8 mouse cellular contexts compared by ENCODE assay signal in the genomic region with DNA sequence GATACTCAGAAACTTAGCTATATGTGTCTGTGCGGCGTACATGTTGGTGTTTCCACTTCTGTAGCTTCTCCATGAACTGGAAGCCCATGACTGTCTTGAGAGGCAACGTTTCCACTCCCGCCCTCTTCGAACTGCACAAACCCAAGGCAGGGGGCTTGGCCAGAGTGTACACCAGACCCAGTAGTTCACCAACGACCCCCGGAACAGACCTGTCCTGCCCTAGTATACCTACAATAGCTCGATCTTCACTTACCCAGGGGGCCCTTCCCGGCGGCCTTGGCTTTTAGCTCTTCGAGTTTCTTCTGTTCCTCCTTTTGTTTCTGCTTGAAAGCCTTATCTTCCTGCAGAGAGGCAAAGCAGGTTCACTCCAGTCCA. TPM values are rescaled to one million over a fixed set of nuclear protein-coding genes. Genes with fewer than 3 reads are reported as not detected.
DNase-seq lines count a peak whose midpoint lies in the region; ATAC-seq and TF ChIP-seq lines count a peak whose summit lies in the region.

No protein-coding gene starts in this region.

- WGBS in heart, embryonic 15.5 days, result 4% methylated on average over 11 of the region's 11 CpGs
- WGBS in hindbrain, embryonic 12.5 days, result 7% methylated on average over 11 of the region's 11 CpGs
- 5% methylated on average over 11 of the region's 11 CpGs for WGBS in midbrain, embryonic 12.5 days

- intact Hi-C loops in heart, postnatal 25 days (cut with DNase I), result no loop called here
- intact Hi-C loops in left cerebral cortex, postnatal 14 days (cut with DNase I), result loop anchor here (10.0 kb wide), 1 partner anchor 783 kb away; no protein-coding TSS in a partner anchor

- no peak for DNase-seq in heart, postnatal 25 days (ENCODE audit: low spot score)
- peak; percentile 49 for DNase-seq in MEL (ENCODE audit: low read depth, low spot score)
- no peak for DNase-seq in cerebellum, adult 8-10 months
- DNase-seq in left cerebral cortex, postnatal 14 days (ENCODE audit: low spot score in 2 of 2), result no peak

- H3K4me1 ChIP-seq in heart, embryonic 15.5 days (replicated peaks), result peaks cover 17% of the 10 kb centered on the region
- H3K4me1 ChIP-seq in MEL (ENCODE audit: control insufficient read depth in 1 of 2, insufficient read depth in 2 of 2, low read length in 2 of 2), result peaks cover 0 to 9% of the 10 kb centered on the region in 2 experiments; a peak in 2 of 4 replicates
- H3K4me1 ChIP-seq in hindbrain, embryonic 12.5 days, result peaks cover 22% of the 10 kb centered on the region
- H3K4me1 ChIP-seq in midbrain, embryonic 12.5 days, result peaks cover 22% of the 10 kb centered on the region

- H3K9ac ChIP-seq in heart, embryonic 15.5 days, result peak overlapping the region; percentile 87
- peak overlapping the region; percentile 74 for H3K9ac ChIP-seq in MEL (ENCODE audit: control insufficient read depth, low read depth, low read length, poor library complexity, severe bottlenecking)
- H3K9ac ChIP-seq in hindbrain, embryonic 12.5 days, result peak overlapping the region; percentile 88
- H3K9ac ChIP-seq in midbrain, embryonic 12.5 days (replicated peaks), result peak overlapping the region; percentile 88

- TF ChIP-seq CTCF in MEL (IDR thresholded peaks at IDR 0.05 in 2 of 3, conservative IDR thresholded peaks at IDR 0.05 in 1 of 3; ENCODE audit: control insufficient read depth in 1 of 3, insufficient read depth in 1 of 3, low read depth in 2 of 3, low read length in 3 of 3, poor library complexity in 1 of 3, severe bottlenecking in 1 of 3), result no peak

- no peak for TF ChIP-seq EP300 in MEL (IDR thresholded peaks at IDR 0.05; ENCODE audit: low read depth in 1 of 2, low read length in 2 of 2)

- H3K4me2 ChIP-seq in heart, embryonic 15.5 days, result peak overlapping the region; percentile 75
- H3K4me2 ChIP-seq in hindbrain, embryonic 12.5 days (replicated peaks), result peak overlapping the region; percentile 92
- peak overlapping the region; percentile 92 for H3K4me2 ChIP-seq in midbrain, embryonic 12.5 days (replicated peaks)

- H3K36me3 ChIP-seq in heart, embryonic 15.5 days, result peaks cover 17% of the 10 kb centered on the region
- H3K36me3 ChIP-seq in MEL (ENCODE audit: control insufficient read depth in 1 of 2, insufficient read depth in 2 of 2, low read length in 2 of 2), result peaks cover 4 to 6% of the 10 kb centered on the region in 2 experiments; a peak in 3 of 4 replicates
- peaks cover 19% of the 10 kb centered on the region for H3K36me3 ChIP-seq in hindbrain, embryonic 12.5 days
- H3K36me3 ChIP-seq in midbrain, embryonic 12.5 days, result peaks cover 26% of the 10 kb centered on the region

- ATAC-seq in heart, embryonic 15.5 days (replicated peaks; ENCODE audit: insufficient number of reproducible peaks, insufficient read depth, low FRiP score, low read depth), result no peak
- ATAC-seq in hindbrain, embryonic 12.5 days (ENCODE audit: low FRiP score), result peak; percentile 57
- peak; percentile 13; the same call in 1 of the 2 replicates for ATAC-seq in midbrain, embryonic 12.5 days (ENCODE audit: low FRiP score, low read depth)
- ATAC-seq in cerebellum, adult (ENCODE audit: insufficient number of reproducible peaks, low FRiP score, low TSS enrichment), result no peak

- H3K27me3 ChIP-seq in heart, embryonic 15.5 days, result no peaks in the 10 kb centered on the region
- no peaks in the 10 kb centered on the region for H3K27me3 ChIP-seq in MEL (ENCODE audit: control insufficient read depth in 1 of 2, insufficient read depth in 2 of 2, low read length in 2 of 2)
- H3K27me3 ChIP-seq in hindbrain, embryonic 12.5 days, result no peaks in the 10 kb centered on the region
- H3K27me3 ChIP-seq in midbrain, embryonic 12.5 days, result no peaks in the 10 kb centered on the region

- TF ChIP-seq RAD21 in MEL (IDR thresholded peaks at IDR 0.05; ENCODE audit: low read depth, low read length), result no peak

- peaks cover 37% of the 10 kb centered on the region for H3K79me2 ChIP-seq in MEL (ENCODE audit: control insufficient read depth, insufficient read depth, low read length, poor library complexity)

- peak overlapping the region; percentile 94 for H3K4me3 ChIP-seq in heart, embryonic 15.5 days
- H3K4me3 ChIP-seq in MEL (ENCODE audit: control insufficient read depth in 1 of 2, insufficient read depth in 1 of 2, low read depth in 2 of 2, low read length in 2 of 2), result peak overlapping the region; percentile 56 to 82
- peak overlapping the region; percentile 76 for H3K4me3 ChIP-seq in hindbrain, embryonic 12.5 days
- peak overlapping the region; percentile 70 for H3K4me3 ChIP-seq in midbrain, embryonic 12.5 days

- peak overlapping the region; percentile 83 for H3K27ac ChIP-seq in heart, embryonic 15.5 days
- peak overlapping the region; percentile 48 for H3K27ac ChIP-seq in MEL (ENCODE audit: control insufficient read depth, low read depth, low read length)
- H3K27ac ChIP-seq in hindbrain, embryonic 12.5 days, result peak overlapping the region; percentile 78
- H3K27ac ChIP-seq in midbrain, embryonic 12.5 days (replicated peaks), result peak overlapping the region; percentile 63

- no peak for TF ChIP-seq POLR2A in MEL (IDR thresholded peaks at IDR 0.05; ENCODE audit: control insufficient read depth in 1 of 2, insufficient read depth in 1 of 2, low read depth in 1 of 2, low read length in 2 of 2, poor library complexity in 1 of 2)

- no peaks in the 10 kb centered on the region for H3K9me3 ChIP-seq in heart, embryonic 15.5 days (replicated peaks)
- no peaks in the 10 kb centered on the region for H3K9me3 ChIP-seq in MEL (replicated peaks; ENCODE audit: insufficient read depth, low read length)
- no peaks in the 10 kb centered on the region for H3K9me3 ChIP-seq in hindbrain, embryonic 12.5 days (replicated peaks)
- H3K9me3 ChIP-seq in midbrain, embryonic 12.5 days, result no peaks in the 10 kb centered on the region

TF ChIP-seq in MEL, 35 proteins besides CTCF, POLR2A, EP300 and RAD21 (continues in another document):
- TF ChIP-seq POLR2AphosphoS2 (IDR thresholded peaks at IDR 0.05; ENCODE audit: low read length), result no peak
- TF ChIP-seq USF1 (IDR thresholded peaks at IDR 0.05; ENCODE audit: low read depth, low read length), result no peak
- TF ChIP-seq HCFC1 (IDR thresholded peaks at IDR 0.05; ENCODE audit: low read depth, low read length), result no peak
- TF ChIP-seq MAX (IDR thresholded peaks at IDR 0.05; ENCODE audit: low read length), result no peak
- no peak for TF ChIP-seq ELF1 (IDR thresholded peaks at IDR 0.05; ENCODE audit: low read depth, low read length)
- no peak for TF ChIP-seq TCF12 (IDR thresholded peaks at IDR 0.05; ENCODE audit: low read depth, low read length)
- no peak for TF ChIP-seq CHD2 (IDR thresholded peaks at IDR 0.05; ENCODE audit: low read length)

RNA-seq across cellular contexts. Expression of a gene that starts 0.6 kb away (rescaled TPM):
- 14.2 and 14.3 TPM in 2 replicates for polyA plus RNA-seq in heart, embryonic 15.5 days (2015; fragmentation: Nextera tagmentation; extraction: Ambion mirVana)
- 10 to 100 TPM; 11.5 to 12.2 TPM for total RNA-seq in heart, postnatal 25 days (2021)
- total RNA-seq in MEL (2012; rRNA removed), result 26.8 and 28.4 TPM in 2 replicates
- 10 to 100 TPM in 1 of 2 experiments, not detected in 1; 15.1 TPM for polyA plus RNA-seq in MEL (2012; ENCODE audit: insufficient read depth in 1 of 2, insufficient read length in 2 of 2, low read depth in 1 of 2, low replicate concordance in 2 of 2, missing spikeins in 1 of 2)
- 11.9 and 12.1 TPM in 2 replicates for polyA plus RNA-seq in hindbrain, embryonic 12.5 days (2016; fragmentation: Nextera tagmentation; extraction: Ambion mirVana)
- polyA plus RNA-seq in midbrain, embryonic 12.5 days (2016; fragmentation: Nextera tagmentation; extraction: Ambion mirVana), result 12.9 and 15.7 TPM in 2 replicates
- total RNA-seq in left cerebral cortex, postnatal 14 days (2021), result 1 to 10 TPM; 5.9 to 8.4 TPM

RNA-seq across cellular contexts. Expression of a gene that starts 0.7 kb away (rescaled TPM):
- 417 and 539 TPM in 2 replicates for polyA plus RNA-seq in heart, embryonic 15.5 days (2015; fragmentation: Nextera tagmentation; extraction: Ambion mirVana)
- 100 to 1,000 TPM; 243 to 255 TPM for total RNA-seq in heart, postnatal 25 days (2021)
- 346 and 400 TPM in 2 replicates for total RNA-seq in MEL (2012; rRNA removed)
- polyA plus RNA-seq in MEL (2012; ENCODE audit: insufficient read depth in 1 of 2, insufficient read length in 2 of 2, low read depth in 1 of 2, low replicate concordance in 2 of 2, missing spikeins in 1 of 2), result 100 to 1,000 TPM in 1 of 2 experiments, not detected in 1; 366 TPM
- polyA plus RNA-seq in hindbrain, embryonic 12.5 days (2016; fragmentation: Nextera tagmentation; extraction: Ambion mirVana), result 746 and 747 TPM in 2 replicates
- 729 and 743 TPM in 2 replicates for polyA plus RNA-seq in midbrain, embryonic 12.5 days (2016; fragmentation: Nextera tagmentation; extraction: Ambion mirVana)
- 100 to 1,000 TPM; 368 to 387 TPM for total RNA-seq in left cerebral cortex, postnatal 14 days (2021)

RNA-seq across cellular contexts. Expression of a gene that starts 7.8 kb away (rescaled TPM):
- polyA plus RNA-seq in heart, embryonic 15.5 days (2015; fragmentation: Nextera tagmentation; extraction: Ambion mirVana), result 15.9 and 18.2 TPM in 2 replicates
- 1 to 10 TPM; 6.7 to 7.1 TPM for total RNA-seq in heart, postnatal 25 days (2021)
- 18.0 and 18.4 TPM in 2 replicates for total RNA-seq in MEL (2012; rRNA removed)
- polyA plus RNA-seq in MEL (2012; ENCODE audit: insufficient read depth in 1 of 2, insufficient read length in 2 of 2, low read depth in 1 of 2, low replicate concordance in 2 of 2, missing spikeins in 1 of 2), result 10 to 100 TPM in 1 of 2 experiments, not detected in 1; 35.3 TPM
- 29.3 and 31.8 TPM in 2 replicates for polyA plus RNA-seq in hindbrain, embryonic 12.5 days (2016; fragmentation: Nextera tagmentation; extraction: Ambion mirVana)
- polyA plus RNA-seq in midbrain, embryonic 12.5 days (2016; fragmentation: Nextera tagmentation; extraction: Ambion mirVana), result 31.3 and 32.0 TPM in 2 replicates
- 10 to 100 TPM; 28.1 to 29.0 TPM for total RNA-seq in left cerebral cortex, postnatal 14 days (2021)

RNA-seq across cellular contexts. Expression of a gene that starts 13.5 kb away (rescaled TPM):
- polyA plus RNA-seq in heart, embryonic 15.5 days (2015; fragmentation: Nextera tagmentation; extraction: Ambion mirVana), result 6.3 and 10.3 TPM in 2 replicates
- total RNA-seq in heart, postnatal 25 days (2021), result 10 to 100 TPM; 21.1 to 22.9 TPM
- not detected in 2 replicates for total RNA-seq in MEL (2012; rRNA removed)
- polyA plus RNA-seq in MEL (2012; ENCODE audit: insufficient read depth in 1 of 2, insufficient read length in 2 of 2, low read depth in 1 of 2, low replicate concordance in 2 of 2, missing spikeins in 1 of 2), result under 1 TPM in 1 of 2 experiments, not detected in 1; 0.07 TPM
- polyA plus RNA-seq in hindbrain, embryonic 12.5 days (2016; fragmentation: Nextera tagmentation; extraction: Ambion mirVana), result 38.4 and 41.2 TPM in 2 replicates
- 43.7 and 49.7 TPM in 2 replicates for polyA plus RNA-seq in midbrain, embryonic 12.5 days (2016; fragmentation: Nextera tagmentation; extraction: Ambion mirVana)
- total RNA-seq in left cerebral cortex, postnatal 14 days (2021), result 10 to 100 TPM; 67.2 to 69.8 TPM

RNA-seq across cellular contexts. Expression of a gene that starts 22.2 kb away (rescaled TPM):
- 9.2 and 13.6 TPM in 2 replicates for polyA plus RNA-seq in heart, embryonic 15.5 days (2015; fragmentation: Nextera tagmentation; extraction: Ambion mirVana)
- 10 to 100 TPM; 11.9 to 12.9 TPM for total RNA-seq in heart, postnatal 25 days (2021)
- 8.9 and 10.0 TPM in 2 replicates for total RNA-seq in MEL (2012; rRNA removed)
- 10 to 100 TPM in 1 of 2 experiments, not detected in 1; 17.0 TPM for polyA plus RNA-seq in MEL (2012; ENCODE audit: insufficient read depth in 1 of 2, insufficient read length in 2 of 2, low read depth in 1 of 2, low replicate concordance in 2 of 2, missing spikeins in 1 of 2)
- 8.0 and 9.9 TPM in 2 replicates for polyA plus RNA-seq in hindbrain, embryonic 12.5 days (2016; fragmentation: Nextera tagmentation; extraction: Ambion mirVana)
- polyA plus RNA-seq in midbrain, embryonic 12.5 days (2016; fragmentation: Nextera tagmentation; extraction: Ambion mirVana), result 11.5 TPM in 2 replicates
- 10 to 100 TPM; 12.0 TPM for total RNA-seq in left cerebral cortex, postnatal 14 days (2021)

Comparison
In these comparisons a context has a peak if more than half of its experiments do, and no peak if none do; other contexts are left out.
1. ATAC-seq: peak in hindbrain, embryonic 12.5 days (single experiment) and midbrain, embryonic 12.5 days (single experiment); none in heart, embryonic 15.5 days (single experiment) and cerebellum, adult (single experiment).
2. Peak in every context shown above with its lines, with median percentiles within 50 percentile points of each other: H3K27ac ChIP-seq, H3K4me2 ChIP-seq, H3K4me3 ChIP-seq and H3K9ac ChIP-seq.